8 mouse cellular contexts compared by ENCODE assay signal in genomic region chr15:85599887-85600695, GRCm38 (mm10). TPM values are rescaled to one million over a fixed set of nuclear protein-coding genes. Genes with fewer than 3 reads are reported as not detected.
DNase-seq lines count a peak whose midpoint lies in the region; ATAC-seq and TF ChIP-seq lines count a peak whose summit lies in the region.

No protein-coding gene starts in this region.

- H3K9ac ChIP-seq in lung, embryonic 15.5 days = no peak overlapping the region

- ATAC-seq in lung, embryonic 15.5 days (ENCODE audit: borderline replicate concordance, extremely low read depth, low FRiP score, low TSS enrichment) = peak; percentile 84

- H3K4me2 ChIP-seq in lung, embryonic 15.5 days = peak overlapping the region; percentile 31

- TF ChIP-seq CTCF in testis, adult 2 months (IDR thresholded peaks at IDR 0.05; ENCODE audit: control insufficient read depth, insufficient read depth, insufficient replicate concordance, low read depth, low read length) = no peak

- H3K36me3 ChIP-seq in lung, embryonic 15.5 days = no peaks in the 10 kb centered on the region
- H3K36me3 ChIP-seq in testis, adult 2 months (ENCODE audit: control insufficient read depth, insufficient read depth, low read length) = no peaks in the 10 kb centered on the region

- 0 out of 2 replicates have a peak, but pooled peaks have one; percentile 4 for TF ChIP-seq POLR2A in testis, adult 2 months (IDR thresholded peaks at IDR 0.05; ENCODE audit: control insufficient read depth, low read depth, low read length)

- 10% methylated on average over 17 of the region's 18 CpGs for WGBS in lung, embryonic 15.5 days

- H3K9me3 ChIP-seq in lung, embryonic 15.5 days = no peaks in the 10 kb centered on the region

- H3K4me3 ChIP-seq in lung, embryonic 15.5 days = no peak overlapping the region
- H3K4me3 ChIP-seq in testis, adult 2 months (ENCODE audit: control insufficient read depth, low read depth, low read length) = no peak overlapping the region

- peak; percentile 48 for DNase-seq in embryo, embryonic 11 days
- DNase-seq in embryo, embryonic 10 days (ENCODE audit: low spot score) = no peak
- DNase-seq in urinary bladder, postnatal 14 days (ENCODE audit: low spot score) = peak; percentile 80
- no peak for DNase-seq in urinary bladder, adult 2 months (ENCODE audit: low spot score)
- peak; percentile 88 to 95 for DNase-seq in heart, adult 18-20 months
- peak; percentile 87 for DNase-seq in kidney, adult 11 months

- H3K4me1 ChIP-seq in lung, embryonic 15.5 days = peaks cover 21% of the 10 kb centered on the region
- H3K4me1 ChIP-seq in testis, adult 2 months (ENCODE audit: control insufficient read depth, insufficient read depth, low read length) = peaks cover 29% of the 10 kb centered on the region

- H3K27me3 ChIP-seq in lung, embryonic 15.5 days = no peaks in the 10 kb centered on the region
- H3K27me3 ChIP-seq in testis, adult 2 months (ENCODE audit: control insufficient read depth, insufficient read depth, low read length) = no peaks in the 10 kb centered on the region

- H3K27ac ChIP-seq in lung, embryonic 15.5 days = 0 out of 2 replicates have a peak overlapping the region, but pooled peaks have one; percentile 21
- peak overlapping the region; percentile 80 for H3K27ac ChIP-seq in testis, adult 2 months (ENCODE audit: control insufficient read depth, insufficient read depth, low read depth, low read length)

RNA-seq across cellular contexts. Expression of gene Wnt7b, which starts 17.8 kb away (rescaled TPM):
- polyA plus RNA-seq in urinary bladder, adult 2 months (2012; rRNA removed) = 15.3 and 15.9 TPM in 2 replicates
- total RNA-seq in heart, adult 18-20 months (2021) = under 1 TPM; 0.10 to 0.28 TPM
- 56.5 and 57.6 TPM in 2 replicates for polyA plus RNA-seq in lung, embryonic 15.5 days (2015; fragmentation: Nextera tagmentation; extraction: Ambion mirVana)
- 0.07 and 1.2 TPM in 2 replicates for polyA plus RNA-seq in testis, adult 2 months (2012; rRNA removed)

Comparison
In these comparisons a context has a peak if more than half of its experiments do, and no peak if none do; other contexts are left out.
1. DNase-seq: peak in embryo, embryonic 11 days (single experiment), urinary bladder, postnatal 14 days (single experiment), heart, adult 18-20 months (2 of 2) and kidney, adult 11 months (single experiment); none in embryo, embryonic 10 days (single experiment) and urinary bladder, adult 2 months (single experiment).